Mouse (Mus musculus): ENCODE results near the gene Ninl. TPM values are rescaled to one million over a fixed set of nuclear protein-coding genes. Genes with fewer than 3 reads are reported as not detected.
A peak's percentile ranks its signal among the peaks of the same experiment; 100 is the strongest.

Gene Ninl
- polyA plus RNA-seq, 1 experiment from 2014 or later = 6.7 TPM

DNA sequence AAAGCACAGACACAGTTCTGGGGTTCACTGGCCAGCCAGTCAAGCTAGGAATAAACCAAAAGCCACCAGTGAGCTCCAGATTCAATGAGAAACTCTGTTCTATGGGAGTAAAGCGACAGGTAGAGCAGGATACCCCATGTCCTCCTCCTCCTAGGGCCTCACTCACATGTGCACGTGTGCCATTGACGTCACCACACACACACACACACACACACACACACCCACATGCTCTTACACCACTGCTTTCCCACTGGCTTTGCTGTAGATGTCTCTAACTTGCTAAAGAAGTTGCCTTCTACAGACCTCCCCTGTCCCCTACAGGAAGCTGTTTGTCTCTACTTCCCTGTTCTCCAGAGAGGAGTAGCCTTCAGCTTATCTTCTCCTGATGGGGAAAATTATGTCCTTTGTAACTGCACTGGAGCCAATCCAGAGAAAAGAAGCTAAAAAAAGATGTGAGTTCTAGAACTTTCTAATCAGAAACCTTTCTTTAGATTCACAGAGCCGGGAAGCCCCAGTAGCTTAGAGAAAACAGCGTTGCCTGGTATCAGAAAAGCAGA, 37.5 kb downstream of the Ninl start:
- ATAC-seq (replicated peaks; ENCODE audit: low FRiP score, low read depth) (no peak), DNase-seq (ENCODE audit: low spot score) (peak; percentile 24)
- no peak overlapping the region for H3K9ac ChIP-seq (ENCODE audit: low read depth, low read length)
- H3K4me2 ChIP-seq (ENCODE audit: low read length) = no peak overlapping the region
- H3K4me1 ChIP-seq (replicated peaks; ENCODE audit: insufficient read depth, low read length) = peaks cover 5% of the 10 kb centered on the region; the same call in 1 of the 2 replicates
- no peaks in the 10 kb centered on the region for H3K27me3 ChIP-seq (ENCODE audit: insufficient read depth, low read length)
- no peak overlapping the region for H3K27ac ChIP-seq
- no peak overlapping the region for H3K4me3 ChIP-seq (replicated peaks; ENCODE audit: low read depth, low read length)
- TF ChIP-seq CTCF (IDR thresholded peaks at IDR 0.05; ENCODE audit: low read depth) = no peak
- 75% methylated on average over 5 of the region's 5 CpGs for WGBS
- H3K36me3 ChIP-seq (ENCODE audit: insufficient read depth, low read length) = no peaks in the 10 kb centered on the region
- no peaks in the 10 kb centered on the region for H3K9me3 ChIP-seq (replicated peaks; ENCODE audit: low read length)

DNA sequence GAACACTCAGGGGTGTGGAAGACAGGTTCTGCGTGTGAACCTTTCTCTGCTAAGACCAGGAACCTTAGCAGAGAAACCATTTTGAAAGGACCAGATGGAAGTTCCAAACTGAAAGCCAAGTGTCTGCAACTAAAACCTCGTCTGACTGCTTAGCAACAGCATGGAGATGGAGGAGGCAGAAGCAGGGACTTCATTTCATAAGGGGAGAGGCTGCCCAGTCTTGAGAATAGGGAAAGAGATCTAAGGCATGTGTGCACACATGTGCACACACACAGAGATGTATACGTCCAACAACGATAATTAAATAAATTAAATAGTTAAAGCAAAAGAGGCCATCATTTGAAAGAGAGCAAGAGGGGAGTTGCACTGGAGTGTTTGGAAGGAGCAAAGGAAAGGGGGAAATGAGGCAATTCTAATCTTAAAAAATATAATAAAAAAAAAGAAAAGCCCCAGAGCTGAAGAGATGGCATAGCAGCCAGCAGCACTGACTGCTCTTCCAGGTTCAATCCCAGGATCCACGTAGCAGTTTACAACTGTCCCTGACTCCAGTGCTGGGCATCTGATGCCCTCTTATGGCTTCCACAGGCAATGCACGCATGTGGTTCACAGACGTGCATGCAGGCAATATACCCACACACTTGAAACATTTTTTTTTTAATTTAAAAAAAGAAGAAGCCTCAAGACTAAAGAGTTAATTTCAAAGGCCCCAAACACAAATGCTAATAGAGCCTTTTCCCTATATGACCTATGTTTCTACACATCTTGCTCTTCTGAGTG, 38.6 kb downstream of the Ninl start:
- Histone ChIP-seq H3K4me1 (replicated peaks; ENCODE audit: insufficient read depth, low read length) (peaks cover 5% of the 10 kb centered on the region; the same call in 1 of the 2 replicates), H3K9me3 (replicated peaks; ENCODE audit: low read length) (no peaks in the 10 kb centered on the region), H3K9ac (ENCODE audit: low read depth, low read length) (no peak overlapping the region), H3K27me3 (ENCODE audit: insufficient read depth, low read length) (no peaks in the 10 kb centered on the region), H3K4me3 (replicated peaks; ENCODE audit: low read depth, low read length) (no peak overlapping the region), H3K4me2 (ENCODE audit: low read length) (no peak overlapping the region), H3K27ac (no peak overlapping the region), H3K36me3 (ENCODE audit: insufficient read depth, low read length) (no peaks in the 10 kb centered on the region)
- ATAC-seq (replicated peaks; ENCODE audit: low FRiP score, low read depth) (peak; percentile 80), DNase-seq (ENCODE audit: low spot score) (peak; percentile 79)
- 56% methylated on average over 7 of the region's 7 CpGs for WGBS
- TF ChIP-seq CTCF (IDR thresholded peaks at IDR 0.05; ENCODE audit: low read depth) = peak; percentile 76

DNA sequence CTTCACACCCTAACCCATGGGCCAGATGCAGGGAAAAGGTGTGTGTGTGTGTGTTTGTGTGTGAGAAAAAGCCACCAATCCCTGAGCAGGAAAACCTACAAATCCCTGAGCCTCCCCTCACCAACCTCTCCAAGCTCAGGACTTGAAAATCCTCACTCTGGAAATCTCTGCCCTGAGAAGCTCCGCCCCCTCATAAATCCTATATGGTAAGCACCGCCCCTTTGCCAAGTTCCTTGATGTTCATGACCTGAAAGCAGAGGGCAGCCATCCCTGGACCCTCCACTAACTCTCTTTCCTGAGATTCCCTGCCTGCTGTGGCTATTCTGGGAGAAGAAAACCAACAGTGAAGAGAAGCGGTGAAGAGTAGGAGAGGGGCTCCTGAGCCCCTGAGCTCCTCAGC, 40.2 kb downstream of the Ninl start:
- Histone ChIP-seq H3K4me3 (replicated peaks; ENCODE audit: low read depth, low read length) (no peak overlapping the region), H3K4me1 (replicated peaks; ENCODE audit: insufficient read depth, low read length) (peaks cover 5% of the 10 kb centered on the region; the same call in 1 of the 2 replicates), H3K4me2 (ENCODE audit: low read length) (no peak overlapping the region), H3K36me3 (ENCODE audit: insufficient read depth, low read length) (no peaks in the 10 kb centered on the region), H3K27ac (no peak overlapping the region), H3K9ac (ENCODE audit: low read depth, low read length) (no peak overlapping the region), H3K27me3 (ENCODE audit: insufficient read depth, low read length) (no peaks in the 10 kb centered on the region), H3K9me3 (replicated peaks; ENCODE audit: low read length) (no peaks in the 10 kb centered on the region)
- TF ChIP-seq CTCF (IDR thresholded peaks at IDR 0.05; ENCODE audit: low read depth) = no peak
- ATAC-seq (replicated peaks; ENCODE audit: low FRiP score, low read depth) = peak; percentile 44; the same call in 1 of the 2 replicates
- peak; percentile 60 for DNase-seq (ENCODE audit: low spot score)
- 21% methylated on average over 3 of the region's 3 CpGs for WGBS

DNA sequence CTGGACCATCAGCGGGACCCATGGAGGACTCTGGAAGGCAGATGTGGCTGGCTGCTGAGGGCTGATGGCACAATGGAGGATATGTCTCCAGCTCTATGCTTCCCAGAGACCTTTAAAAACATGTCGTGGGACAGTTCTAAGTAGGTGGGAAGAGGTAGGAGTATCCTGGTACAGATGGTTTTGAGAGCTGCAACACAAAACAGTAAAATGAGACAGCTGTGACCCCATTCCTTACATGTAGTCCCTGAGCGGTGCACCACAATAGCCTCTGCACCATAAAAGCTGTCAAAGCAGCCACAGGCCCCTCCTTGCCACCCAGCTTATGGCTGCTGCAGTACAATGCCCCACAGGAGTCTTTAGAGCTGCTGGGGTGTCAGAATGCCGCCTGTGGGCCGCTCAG, 41.6 kb downstream of the Ninl start:
- H3K27ac ChIP-seq = no peak overlapping the region
- TF ChIP-seq CTCF (IDR thresholded peaks at IDR 0.05; ENCODE audit: low read depth) = no peak
- no peak overlapping the region for H3K4me3 ChIP-seq (replicated peaks; ENCODE audit: low read depth, low read length)
- DNase-seq (ENCODE audit: low spot score) (no peak), ATAC-seq (replicated peaks; ENCODE audit: low FRiP score, low read depth) (no peak)
- no peaks in the 10 kb centered on the region for H3K27me3 ChIP-seq (ENCODE audit: insufficient read depth, low read length)
- H3K4me2 ChIP-seq (ENCODE audit: low read length) = no peak overlapping the region
- WGBS = 42% methylated on average over 5 of the region's 5 CpGs
- H3K36me3 ChIP-seq (ENCODE audit: insufficient read depth, low read length) = no peaks in the 10 kb centered on the region
- peaks cover 5% of the 10 kb centered on the region; the same call in 1 of the 2 replicates for H3K4me1 ChIP-seq (replicated peaks; ENCODE audit: insufficient read depth, low read length)
- H3K9ac ChIP-seq (ENCODE audit: low read depth, low read length) = no peak overlapping the region
- no peaks in the 10 kb centered on the region for H3K9me3 ChIP-seq (replicated peaks; ENCODE audit: low read length)

DNA sequence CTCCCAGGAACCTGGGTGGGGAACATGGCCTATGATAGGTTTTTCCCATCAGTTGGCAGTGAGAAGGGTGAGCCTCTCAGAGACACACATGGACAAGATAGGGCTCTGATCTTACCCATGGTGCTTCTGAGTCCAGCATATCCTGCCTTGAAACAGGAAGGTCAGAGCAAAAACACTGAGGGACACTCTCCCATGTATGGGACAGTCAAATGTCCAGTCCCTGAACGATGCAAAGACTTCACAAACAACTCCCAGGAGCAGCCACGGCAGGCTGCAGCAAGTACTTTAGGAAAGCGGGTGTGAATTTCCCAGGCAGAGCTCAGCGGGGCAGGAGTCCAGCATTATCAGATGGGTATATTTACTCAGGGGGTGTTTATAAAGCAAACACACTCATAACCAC, 43.9 kb downstream of the Ninl start:
- 73% methylated on average over 4 of the region's 4 CpGs for WGBS
- Histone ChIP-seq H3K4me1 (replicated peaks; ENCODE audit: insufficient read depth, low read length) (peaks cover 5% of the 10 kb centered on the region; the same call in 1 of the 2 replicates), H3K4me2 (ENCODE audit: low read length) (no peak overlapping the region), H3K4me3 (replicated peaks; ENCODE audit: low read depth, low read length) (no peak overlapping the region), H3K9me3 (replicated peaks; ENCODE audit: low read length) (no peaks in the 10 kb centered on the region), H3K27me3 (ENCODE audit: insufficient read depth, low read length) (no peaks in the 10 kb centered on the region), H3K9ac (ENCODE audit: low read depth, low read length) (no peak overlapping the region), H3K36me3 (ENCODE audit: insufficient read depth, low read length) (no peaks in the 10 kb centered on the region), H3K27ac (no peak overlapping the region)
- ATAC-seq (replicated peaks; ENCODE audit: low FRiP score, low read depth) (no peak), DNase-seq (ENCODE audit: low spot score) (no peak)
- TF ChIP-seq CTCF (IDR thresholded peaks at IDR 0.05; ENCODE audit: low read depth) = no peak

DNA sequence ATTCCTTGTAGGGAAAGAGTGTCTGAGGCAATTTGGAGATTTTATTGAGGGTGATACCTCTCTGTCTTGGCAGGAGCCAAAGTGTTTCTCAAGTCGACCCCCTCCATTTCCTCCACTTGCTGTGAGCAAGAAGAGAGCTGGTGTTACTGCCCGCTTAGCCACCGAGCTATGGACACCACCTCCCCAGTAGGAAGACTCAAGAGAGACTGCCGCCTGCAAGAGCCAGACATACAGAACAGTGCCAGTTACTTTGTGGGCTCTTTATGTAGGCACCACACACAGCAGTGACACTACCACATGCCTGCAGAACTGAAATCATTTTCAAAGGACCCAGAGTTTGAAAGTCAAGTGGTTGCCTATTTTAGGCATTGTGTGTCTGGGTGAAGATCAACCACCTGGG, 48.1 kb downstream of the Ninl start:
- 80% methylated on average over 4 of the region's 4 CpGs for WGBS
- Histone ChIP-seq H3K27me3 (ENCODE audit: insufficient read depth, low read length) (no peaks in the 10 kb centered on the region), H3K4me2 (ENCODE audit: low read length) (no peak overlapping the region), H3K4me3 (replicated peaks; ENCODE audit: low read depth, low read length) (no peak overlapping the region), H3K36me3 (ENCODE audit: insufficient read depth, low read length) (no peaks in the 10 kb centered on the region), H3K4me1 (replicated peaks; ENCODE audit: insufficient read depth, low read length) (no peaks in the 10 kb centered on the region), H3K9me3 (replicated peaks; ENCODE audit: low read length) (no peaks in the 10 kb centered on the region), H3K9ac (ENCODE audit: low read depth, low read length) (no peak overlapping the region), H3K27ac (no peak overlapping the region)
- no peak for DNase-seq (ENCODE audit: low spot score)
- no peak for ATAC-seq (replicated peaks; ENCODE audit: low FRiP score, low read depth)
- no peak for TF ChIP-seq CTCF (IDR thresholded peaks at IDR 0.05; ENCODE audit: low read depth)
